Mouse (Mus musculus): ENCODE measurements around the gene Sh3bgrl2.

GRCm38 (mm10) chr9:83656960-83657651 lies 109.0 kb downstream of the Sh3bgrl2 start:
- TF ChIP-seq TAL1 (IDR thresholded peaks at IDR 0.05; ENCODE audit: low read length) (no peak), GATA1 (IDR thresholded peaks at IDR 0.05; ENCODE audit: low read length) (no peak)
